Mouse (Mus musculus) liver, embryonic 13.5 days (tissue): ENCODE measurements around the gene Stat6. TPM values are rescaled to one million over a fixed set of nuclear protein-coding genes. Genes with fewer than 3 reads are reported as not detected.
A peak's percentile ranks its signal among the peaks of the same experiment; 100 is the strongest.

Experiments
- ATAC-seq: fragments of 200-750 bp; cut with Nextera tagmentation; 2 replicates; pipeline ENCODE4 v1.8.0; 2017; ENCODE audit warnings: low read depth, mild to moderate bottlenecking, moderate number of reproducible peaks, moderate library complexity
- DNase-seq: peaks from one replicate; pipeline ENCODE4 v3.0.0; 2022
- H3K27ac ChIP-seq: fragments of 300-500 bp; sonication (generic); 2 replicates; pipeline ENCODE4 v1.5.1; 2015; ENCODE audit warnings: moderate library complexity, mild to moderate bottlenecking, inconsistent platforms
- H3K27me3 ChIP-seq: fragments of 300-500 bp; sonication (generic); 2 replicates; pipeline ENCODE4 v1.6.1; 2015; ENCODE audit warnings: mild to moderate bottlenecking, inconsistent platforms
- H3K36me3 ChIP-seq: fragments of 300-500 bp; sonication (generic); 2 replicates; pipeline ENCODE4 v1.6.1; 2015; ENCODE audit warnings: mild to moderate bottlenecking, inconsistent platforms
- H3K4me1 ChIP-seq: fragments of 300-500 bp; sonication (generic); replicated peaks from 2 replicates; pipeline ENCODE4 v1.6.1; 2015; ENCODE audit warnings: inconsistent platforms
- H3K4me2 ChIP-seq: fragments of 300-500 bp; sonication (generic); 2 replicates; pipeline ENCODE4 v1.6.1; 2015; ENCODE audit warnings: inconsistent platforms, mild to moderate bottlenecking, moderate library complexity
- H3K4me3 ChIP-seq: fragments of 300-500 bp; sonication (generic); replicated peaks from 2 replicates; pipeline ENCODE4 v1.5.1; 2015; ENCODE audit warnings: mild to moderate bottlenecking, inconsistent platforms
- H3K9ac ChIP-seq: fragments of 300-500 bp; sonication (generic); 2 replicates; pipeline ENCODE4 v1.6.1; 2015; ENCODE audit warnings: mild to moderate bottlenecking, inconsistent platforms
- H3K9me3 ChIP-seq: fragments of 300-500 bp; sonication (generic); replicated peaks from 2 replicates; pipeline ENCODE4 v1.6.1; 2016; ENCODE audit warnings: inconsistent platforms
- WGBS: fragments of 180-500 bp; shearing (Covaris S2); methylation state at CpG from one replicate; pipeline ENCODE4 v1.1.7; 2015; ENCODE audit not compliant: insufficient replicate concordance; 5-methylcytosine and 5-hydroxymethylcytosine counted together
- polyA plus RNA-seq: library from polyadenylated mRNA; unstranded; fragments of >200 nt; fragmentation: Nextera tagmentation; extraction: Ambion mirVana; gene quantifications from 2 replicates; pipeline ENCODE4 v1.2.1, GENCODE M21; 2015

Gene Stat6
- polyA plus RNA-seq, 1 experiment from 2014 or later = 12.3 TPM

DNA sequence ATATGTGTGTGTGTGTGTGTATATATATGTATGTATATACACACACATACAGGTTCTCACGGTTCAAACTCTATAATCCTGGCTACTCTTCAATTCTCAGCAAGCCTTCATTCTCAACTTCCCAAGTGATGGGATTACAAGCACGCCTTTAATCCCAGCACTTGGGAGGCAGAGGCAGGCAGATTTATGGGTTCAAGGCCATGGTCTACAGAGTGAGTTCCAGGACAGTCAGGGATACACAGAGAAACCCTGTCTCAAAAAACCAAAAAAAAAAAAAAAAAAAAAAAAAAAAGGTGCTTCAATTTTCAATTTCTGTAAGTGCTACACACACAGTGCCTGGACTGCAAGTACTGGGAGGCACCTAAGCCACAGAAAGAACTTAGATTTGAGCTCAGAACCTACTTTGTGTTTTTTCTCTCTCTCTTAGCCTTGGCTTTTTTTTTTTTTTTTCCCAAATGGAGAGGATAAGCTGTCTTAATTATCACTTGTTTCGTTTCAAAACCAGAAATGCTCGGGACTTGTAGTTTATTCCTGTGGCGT lies 33.1 kb downstream of the Stat6 start:
- ATAC-seq (no peak), DNase-seq (no peak)
- Histone ChIP-seq H3K27ac (peak overlapping the region; percentile 58), H3K9me3 (no peaks in the 10 kb centered on the region), H3K27me3 (no peaks in the 10 kb centered on the region), H3K4me1 (peaks cover 23% of the 10 kb centered on the region), H3K36me3 (no peaks in the 10 kb centered on the region), H3K4me2 (peak overlapping the region; percentile 70), H3K4me3 (peak overlapping the region; percentile 87), H3K9ac (peak overlapping the region; percentile 53)
- 46% methylated on average over 5 of the region's 5 CpGs for WGBS

DNA sequence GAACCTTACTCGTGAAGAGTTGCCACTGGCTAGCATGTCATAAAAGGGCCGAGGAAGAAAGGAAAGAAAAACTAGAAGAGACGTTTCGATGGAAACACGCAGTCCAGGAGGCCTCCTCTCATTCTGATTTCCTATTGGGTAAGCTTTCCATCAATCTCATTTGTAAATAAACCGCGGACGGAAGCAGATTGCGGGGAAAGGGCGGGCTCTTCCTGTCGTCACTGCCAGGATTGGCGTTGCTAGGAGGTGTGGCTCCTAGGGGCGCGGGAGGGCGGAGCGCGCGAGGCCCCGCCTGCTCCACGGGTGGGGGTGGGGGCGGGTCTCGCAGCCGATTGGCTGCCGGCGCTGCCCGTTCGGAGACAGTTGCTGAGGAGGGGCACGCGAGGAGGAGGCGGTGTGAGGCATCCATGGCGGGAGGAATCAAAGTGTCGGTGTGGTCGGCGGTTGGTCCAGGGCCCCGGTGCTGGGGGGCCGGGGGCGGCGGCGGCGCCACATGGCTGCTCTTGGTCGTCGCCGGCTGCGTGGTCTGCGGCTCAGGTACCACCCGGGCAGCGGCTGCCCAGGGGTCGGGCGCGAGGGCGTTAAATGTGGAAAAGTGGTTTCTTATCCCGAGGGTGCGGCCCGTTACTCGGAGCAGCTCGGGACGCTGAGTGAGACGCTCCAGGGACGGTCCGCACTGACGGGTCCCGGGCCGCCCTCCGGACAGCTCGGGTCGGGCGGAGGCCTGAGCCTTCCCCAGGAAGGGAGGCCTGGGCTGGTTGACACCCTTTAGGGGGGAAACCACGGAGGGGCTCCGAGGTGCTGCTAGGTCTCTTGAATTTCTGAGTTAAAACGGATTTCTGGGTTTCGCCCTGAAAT lies 34.1 kb downstream of the Stat6 start:
- H3K4me3 ChIP-seq = peak overlapping the region; percentile 87
- H3K9me3 ChIP-seq = no peaks in the 10 kb centered on the region
- WGBS = under 1% methylated on average over 71 of the region's 71 CpGs
- DNase-seq = peak; percentile 88
- peaks cover 23% of the 10 kb centered on the region for H3K4me1 ChIP-seq
- no peaks in the 10 kb centered on the region for H3K27me3 ChIP-seq
- peak overlapping the region; percentile 82 for H3K9ac ChIP-seq
- H3K27ac ChIP-seq = peak overlapping the region; percentile 83
- H3K4me2 ChIP-seq = peak overlapping the region; percentile 95
- ATAC-seq = peak; percentile 93
- no peaks in the 10 kb centered on the region for H3K36me3 ChIP-seq

- WGBS = 6% methylated on average over 14 of the region's 14 CpGs
- no peaks in the 10 kb centered on the region for H3K27me3 ChIP-seq
- no peaks in the 10 kb centered on the region for H3K9me3 ChIP-seq
- DNase-seq (peak; percentile 64), ATAC-seq (no peak)
- H3K9ac ChIP-seq = peak overlapping the region; percentile 82
- H3K4me3 ChIP-seq = peak overlapping the region; percentile 87
- H3K27ac ChIP-seq = peak overlapping the region; percentile 83
- H3K4me1 ChIP-seq = peaks cover 23% of the 10 kb centered on the region
- peak overlapping the region; percentile 95 for H3K4me2 ChIP-seq
- no peaks in the 10 kb centered on the region for H3K36me3 ChIP-seq
Observed at GRCm38 (mm10) chr10:127677591-127678336, 35.0 kb downstream of the Stat6 start.

GRCm38 (mm10) chr10:127679208-127679607 lies 36.4 kb downstream of the Stat6 start:
- 82% methylated on average over 1 of the region's 1 CpGs for WGBS
- Histone ChIP-seq H3K9me3 (no peaks in the 10 kb centered on the region), H3K4me1 (peaks cover 23% of the 10 kb centered on the region), H3K4me3 (no peak overlapping the region), H3K36me3 (no peaks in the 10 kb centered on the region), H3K27ac (no peak overlapping the region), H3K4me2 (no peak overlapping the region), H3K27me3 (no peaks in the 10 kb centered on the region), H3K9ac (no peak overlapping the region)
- DNase-seq = no peak
- ATAC-seq = no peak

- Histone ChIP-seq H3K4me3 (no peak overlapping the region), H3K27ac (no peak overlapping the region), H3K9me3 (no peaks in the 10 kb centered on the region), H3K27me3 (no peaks in the 10 kb centered on the region), H3K36me3 (no peaks in the 10 kb centered on the region), H3K4me1 (peaks cover 23% of the 10 kb centered on the region), H3K4me2 (no peak overlapping the region), H3K9ac (no peak overlapping the region)
- ATAC-seq (no peak), DNase-seq (no peak)
- WGBS = 71% methylated on average over 3 of the region's 3 CpGs
Observed at GRCm38 (mm10) chr10:127679881-127680280, 37.1 kb downstream of the Stat6 start.

GRCm38 (mm10) chr10:127682886-127683285 lies 40.1 kb downstream of the Stat6 start:
- Histone ChIP-seq H3K4me2 (no peak overlapping the region), H3K27me3 (no peaks in the 10 kb centered on the region), H3K4me3 (no peak overlapping the region), H3K4me1 (peaks cover 10% of the 10 kb centered on the region), H3K36me3 (no peaks in the 10 kb centered on the region), H3K9me3 (no peaks in the 10 kb centered on the region), H3K9ac (no peak overlapping the region), H3K27ac (no peak overlapping the region)
- 76% methylated on average over 6 of the region's 6 CpGs for WGBS
- DNase-seq (no peak), ATAC-seq (no peak)

GRCm38 (mm10) chr10:127691053-127691452 lies 48.3 kb downstream of the Stat6 start:
- DNase-seq (no peak), ATAC-seq (no peak)
- no peaks in the 10 kb centered on the region for H3K27me3 ChIP-seq
- H3K4me3 ChIP-seq = no peak overlapping the region
- no peak overlapping the region for H3K27ac ChIP-seq
- H3K4me2 ChIP-seq = no peak overlapping the region
- peaks cover 11% of the 10 kb centered on the region for H3K4me1 ChIP-seq
- H3K9me3 ChIP-seq = no peaks in the 10 kb centered on the region
- H3K9ac ChIP-seq = no peak overlapping the region
- 3% methylated on average over 1 of the region's 1 CpGs for WGBS
- H3K36me3 ChIP-seq = peaks cover 46% of the 10 kb centered on the region

DNA sequence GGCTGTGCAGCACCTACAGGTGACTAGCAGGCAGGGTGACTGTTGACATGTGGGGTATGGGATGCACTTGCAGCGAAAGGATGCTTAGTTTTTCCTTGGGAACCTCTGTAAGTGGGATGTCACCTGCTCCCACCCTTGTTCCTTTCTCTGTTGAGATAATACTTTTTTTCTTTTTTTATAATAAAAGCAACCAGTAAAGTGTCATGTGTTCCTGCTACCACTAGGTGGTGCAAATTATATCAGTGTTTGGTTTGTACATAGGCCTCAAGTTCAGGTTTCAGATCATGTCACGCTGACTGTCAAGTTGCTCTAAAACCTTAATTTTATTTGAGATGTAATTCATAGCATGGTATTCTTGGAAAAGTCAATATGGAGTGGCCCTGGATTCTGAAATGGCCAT lies 51.9 kb downstream of the Stat6 start:
- ATAC-seq (peak; percentile 43; the same call in 1 of the 2 replicates), DNase-seq (no peak)
- H3K4me1 ChIP-seq = peaks cover 11% of the 10 kb centered on the region
- no peak overlapping the region for H3K4me2 ChIP-seq
- WGBS = 48% methylated on average over 2 of the region's 2 CpGs
- H3K27me3 ChIP-seq = no peaks in the 10 kb centered on the region
- no peak overlapping the region for H3K4me3 ChIP-seq
- H3K9me3 ChIP-seq = no peaks in the 10 kb centered on the region
- no peak overlapping the region for H3K27ac ChIP-seq
- H3K9ac ChIP-seq = no peak overlapping the region
- H3K36me3 ChIP-seq = peaks cover 67% of the 10 kb centered on the region

- Histone ChIP-seq H3K4me2 (no peak overlapping the region), H3K27ac (no peak overlapping the region; the same call in 1 of the 2 replicates), H3K9ac (no peak overlapping the region), H3K27me3 (no peaks in the 10 kb centered on the region), H3K4me1 (peaks cover 11% of the 10 kb centered on the region), H3K4me3 (no peak overlapping the region), H3K36me3 (peaks cover 60% of the 10 kb centered on the region), H3K9me3 (no peaks in the 10 kb centered on the region)
- DNase-seq (no peak), ATAC-seq (no peak)
- WGBS = 81% methylated on average over 7 of the region's 7 CpGs
Observed at GRCm38 (mm10) chr10:127695775-127696174, 53.0 kb downstream of the Stat6 start.

DNA sequence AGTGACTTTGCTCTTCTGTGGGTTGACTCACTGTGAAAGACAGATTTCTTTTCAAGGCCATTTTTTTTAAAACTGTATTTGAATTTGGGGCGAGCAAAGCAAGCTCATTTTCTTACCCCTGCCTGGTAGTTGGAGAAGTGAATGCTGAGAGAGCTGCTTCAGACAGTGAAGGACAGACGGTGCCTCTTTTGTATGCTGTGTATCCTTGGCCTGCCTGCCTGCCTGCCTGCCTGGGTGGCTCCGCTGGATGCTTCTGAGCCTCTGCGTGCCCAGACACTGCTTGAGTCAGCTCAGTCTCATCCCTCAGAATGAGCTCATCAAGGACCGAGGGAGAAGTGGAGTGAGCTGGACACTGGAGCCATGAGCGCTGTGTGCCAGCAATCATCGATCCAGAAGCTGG lies 56.2 kb downstream of the Stat6 start:
- WGBS = 83% methylated on average over 7 of the region's 7 CpGs
- H3K4me1 ChIP-seq = peaks cover 11% of the 10 kb centered on the region
- no peak overlapping the region for H3K4me2 ChIP-seq
- H3K9me3 ChIP-seq = no peaks in the 10 kb centered on the region
- ATAC-seq = no peak
- H3K27ac ChIP-seq = no peak overlapping the region
- DNase-seq = no peak
- H3K9ac ChIP-seq = no peak overlapping the region
- peaks cover 43% of the 10 kb centered on the region for H3K36me3 ChIP-seq
- H3K27me3 ChIP-seq = no peaks in the 10 kb centered on the region
- no peak overlapping the region for H3K4me3 ChIP-seq

DNA sequence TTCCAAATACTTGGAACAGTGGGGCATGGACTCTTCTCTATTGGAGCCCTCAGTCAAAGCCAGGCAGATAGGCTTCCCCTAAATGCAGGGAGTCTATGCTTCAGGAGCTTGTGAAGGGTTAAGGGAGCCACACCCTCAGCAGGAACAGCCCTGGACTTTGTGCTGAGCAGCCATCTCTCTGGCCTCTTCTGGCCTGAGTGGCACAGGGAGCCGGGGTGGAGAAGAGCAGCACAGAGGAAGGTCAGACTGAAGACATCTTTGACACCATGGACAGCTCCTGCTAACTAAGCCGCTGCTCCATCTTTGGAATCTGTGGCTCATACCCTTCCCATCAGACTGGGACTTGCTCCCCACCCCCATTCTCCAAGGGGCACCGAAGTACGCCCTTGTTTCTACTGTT lies 60.5 kb downstream of the Stat6 start:
- H3K4me3 ChIP-seq = no peak overlapping the region
- H3K36me3 ChIP-seq = peaks cover 10% of the 10 kb centered on the region
- H3K9me3 ChIP-seq = no peaks in the 10 kb centered on the region
- H3K4me2 ChIP-seq = no peak overlapping the region
- 0 out of 2 replicates have a peak, but pooled peaks cover 4% of the 10 kb centered on the region for H3K27me3 ChIP-seq
- no peak overlapping the region for H3K9ac ChIP-seq
- no peak overlapping the region for H3K27ac ChIP-seq
- H3K4me1 ChIP-seq = 0 out of 2 replicates have a peak, but pooled peaks cover 11% of the 10 kb centered on the region
- 44% methylated on average over 4 of the region's 4 CpGs for WGBS
- 0 out of 2 replicates have a peak, but pooled peaks have one; percentile 19 for ATAC-seq
- no peak for DNase-seq
